Mouse (Mus musculus) liver, embryonic 14.5 days (tissue): Measurements from ENCODE around the gene Gaa.

Source experiments
- CTCF ChIP-seq: IDR thresholded peaks from 2 replicates; pipeline ENCODE4 v1.5.1; 2016; ENCODE audit warnings: antibody characterized with exemption, low read depth, control low read depth
- EP300 ChIP-seq: IDR thresholded peaks from 2 replicates; pipeline ENCODE4 v1.6.1; 2016; ENCODE audit warnings: antibody characterized with exemption, low read depth

DNA sequence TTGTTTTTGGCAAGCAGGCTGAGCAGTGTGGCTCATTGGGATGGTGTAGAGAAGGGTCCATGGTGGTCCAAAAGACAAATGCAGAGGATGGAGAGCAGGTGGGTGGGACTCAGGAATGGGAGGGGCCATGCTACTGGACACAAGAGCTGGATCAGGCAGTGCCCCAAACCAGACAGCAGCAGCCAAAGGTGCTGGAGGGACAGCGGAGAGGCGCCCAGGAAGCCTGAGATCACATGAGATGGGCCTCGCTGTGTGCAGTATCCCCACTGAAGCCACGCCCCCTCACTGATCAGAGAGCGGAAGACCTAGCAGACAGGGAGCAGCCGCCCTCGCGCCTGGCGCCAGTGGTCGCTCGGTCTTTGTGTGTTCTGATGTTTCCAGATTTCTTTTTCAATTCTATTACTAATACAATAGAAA is 29.4 kb upstream of the Gaa start:
- no peak for TF ChIP-seq CTCF
- TF ChIP-seq EP300 = no peak
